Mouse (Mus musculus) liver, embryonic 13.5 days (tissue): ENCODE results near the gene Ly6g6d. TPM values are rescaled to one million over a fixed set of nuclear protein-coding genes. Genes with fewer than 3 reads are reported as not detected.
A peak's percentile ranks its signal among the peaks of the same experiment; 100 is the strongest.
"Not testable (repeated sequence)": the region's sequence is repeated elsewhere in the genome, so short reads cannot be mapped to it uniquely, and the experiment has no call there.

Source experiments
- ATAC-seq: fragments of 200-750 bp; cut with Nextera tagmentation; 2 replicates; pipeline ENCODE4 v1.8.0; 2017; ENCODE audit warnings: low read depth, mild to moderate bottlenecking, moderate number of reproducible peaks, moderate library complexity
- DNase-seq: peaks from one replicate; pipeline ENCODE4 v3.0.0; 2022
- H3K27ac ChIP-seq: fragments of 300-500 bp; sonication (generic); 2 replicates; pipeline ENCODE4 v1.5.1; 2015; ENCODE audit warnings: moderate library complexity, mild to moderate bottlenecking, inconsistent platforms
- H3K27me3 ChIP-seq: fragments of 300-500 bp; sonication (generic); 2 replicates; pipeline ENCODE4 v1.6.1; 2015; ENCODE audit warnings: mild to moderate bottlenecking, inconsistent platforms
- H3K36me3 ChIP-seq: fragments of 300-500 bp; sonication (generic); 2 replicates; pipeline ENCODE4 v1.6.1; 2015; ENCODE audit warnings: mild to moderate bottlenecking, inconsistent platforms
- H3K4me1 ChIP-seq: fragments of 300-500 bp; sonication (generic); replicated peaks from 2 replicates; pipeline ENCODE4 v1.6.1; 2015; ENCODE audit warnings: inconsistent platforms
- H3K4me2 ChIP-seq: fragments of 300-500 bp; sonication (generic); 2 replicates; pipeline ENCODE4 v1.6.1; 2015; ENCODE audit warnings: inconsistent platforms, mild to moderate bottlenecking, moderate library complexity
- H3K4me3 ChIP-seq: fragments of 300-500 bp; sonication (generic); replicated peaks from 2 replicates; pipeline ENCODE4 v1.5.1; 2015; ENCODE audit warnings: mild to moderate bottlenecking, inconsistent platforms
- H3K9ac ChIP-seq: fragments of 300-500 bp; sonication (generic); 2 replicates; pipeline ENCODE4 v1.6.1; 2015; ENCODE audit warnings: mild to moderate bottlenecking, inconsistent platforms
- H3K9me3 ChIP-seq: fragments of 300-500 bp; sonication (generic); replicated peaks from 2 replicates; pipeline ENCODE4 v1.6.1; 2016; ENCODE audit warnings: inconsistent platforms
- WGBS: fragments of 180-500 bp; shearing (Covaris S2); methylation state at CpG from one replicate; pipeline ENCODE4 v1.1.7; 2015; ENCODE audit not compliant: insufficient replicate concordance; 5-methylcytosine and 5-hydroxymethylcytosine counted together
- polyA plus RNA-seq: library from polyadenylated mRNA; unstranded; fragments of >200 nt; fragmentation: Nextera tagmentation; extraction: Ambion mirVana; gene quantifications from 2 replicates; pipeline ENCODE4 v1.2.1, GENCODE M21; 2015

The Ly6g6d gene
- polyA plus RNA-seq, 1 experiment from 2014 or later, result 0.47 TPM

- Histone ChIP-seq H3K4me2 (peak overlapping the region; percentile 100), H3K36me3 (no peaks in the 10 kb centered on the region), H3K4me1 (peaks cover 82% of the 10 kb centered on the region), H3K9me3 (no peaks in the 10 kb centered on the region), H3K4me3 (peak overlapping the region; percentile 75), H3K27me3 (no peaks in the 10 kb centered on the region), H3K9ac (peak overlapping the region; percentile 95), H3K27ac (peak overlapping the region; percentile 97)
- DNase-seq, result no peak
- WGBS, result 3% methylated on average over 48 of the region's 48 CpGs
- ATAC-seq, result no peak
These were observed 31.8 kb downstream of the Ly6g6d start for GRCm38 (mm10) chr17:35045807-35046680.

- ATAC-seq, result peak; percentile 55
- peak overlapping the region; percentile 95 for H3K9ac ChIP-seq
- peak overlapping the region; percentile 75 for H3K4me3 ChIP-seq
- peak; percentile 63 for DNase-seq
- peak overlapping the region; percentile 100 for H3K4me2 ChIP-seq
- WGBS, result 19% methylated on average over 7 of the region's 7 CpGs
- H3K4me1 ChIP-seq, result peaks cover 83% of the 10 kb centered on the region
- H3K27me3 ChIP-seq, result no peaks in the 10 kb centered on the region
- H3K36me3 ChIP-seq, result no peaks in the 10 kb centered on the region
- H3K27ac ChIP-seq, result peak overlapping the region; percentile 97
- H3K9me3 ChIP-seq, result no peaks in the 10 kb centered on the region
These were observed 32.7 kb downstream of the Ly6g6d start for GRCm38 (mm10) chr17:35044904-35045806.

- no peaks in the 10 kb centered on the region for H3K27me3 ChIP-seq
- H3K36me3 ChIP-seq, result no peaks in the 10 kb centered on the region
- no peak for DNase-seq
- WGBS, result 68% methylated on average over 4 of the region's 4 CpGs
- H3K27ac ChIP-seq, result peak overlapping the region; percentile 97
- no peak for ATAC-seq
- no peak overlapping the region for H3K4me2 ChIP-seq
- H3K9ac ChIP-seq, result peak overlapping the region; percentile 0; the same call in 1 of the 2 replicates
- H3K4me1 ChIP-seq, result peaks cover 80% of the 10 kb centered on the region
- H3K4me3 ChIP-seq, result no peak overlapping the region
- no peaks in the 10 kb centered on the region for H3K9me3 ChIP-seq
These were observed 34.1 kb downstream of the Ly6g6d start for GRCm38 (mm10) chr17:35043794-35044193.

GRCm38 (mm10) chr17:35039121-35039873 is 38.6 kb downstream of the Ly6g6d start:
- Histone ChIP-seq H3K9ac (no peak overlapping the region), H3K4me3 (no peak overlapping the region), H3K27me3 (no peaks in the 10 kb centered on the region), H3K27ac (no peak overlapping the region), H3K4me2 (no peak overlapping the region), H3K36me3 (no peaks in the 10 kb centered on the region), H3K9me3 (no peaks in the 10 kb centered on the region), H3K4me1 (peaks cover 45% of the 10 kb centered on the region)
- 80% methylated on average over 11 of the region's 11 CpGs for WGBS
- no peak for ATAC-seq
- no peak for DNase-seq

DNA sequence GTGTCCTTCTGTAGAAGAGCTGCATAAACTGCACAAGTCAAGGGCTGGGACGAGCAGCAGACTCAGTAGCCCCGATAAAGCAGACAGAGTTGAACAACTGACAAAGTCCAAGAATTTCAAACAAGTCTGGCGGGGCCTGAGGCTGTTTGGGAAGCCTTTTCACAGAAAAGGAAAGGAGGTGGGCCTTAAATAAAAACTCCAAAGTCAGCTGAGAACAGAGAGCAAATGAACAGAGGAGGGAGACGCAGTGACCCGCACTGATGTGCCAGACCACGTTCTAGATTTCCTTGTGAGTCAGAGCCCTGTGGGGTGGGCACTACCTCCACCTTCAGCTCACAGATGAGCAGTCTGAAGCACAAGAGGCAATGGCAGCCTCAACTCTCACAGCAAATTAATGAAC is 43.0 kb downstream of the Ly6g6d start:
- Histone ChIP-seq H3K36me3 (no peaks in the 10 kb centered on the region), H3K4me2 (no peak overlapping the region), H3K9me3 (no peaks in the 10 kb centered on the region), H3K4me3 (no peak overlapping the region), H3K27me3 (no peaks in the 10 kb centered on the region), H3K9ac (no peak overlapping the region; the same call in 1 of the 2 replicates), H3K4me1 (peaks cover 42% of the 10 kb centered on the region), H3K27ac (no peak overlapping the region; the same call in 1 of the 2 replicates)
- no peak for DNase-seq
- no peak for ATAC-seq
- 62% methylated on average over 6 of the region's 6 CpGs for WGBS

- not testable (repeated sequence) for H3K4me2 ChIP-seq, H3K27me3 ChIP-seq, ATAC-seq, DNase-seq, H3K27ac ChIP-seq, H3K9ac ChIP-seq, H3K4me3 ChIP-seq, H3K36me3 ChIP-seq, H3K9me3 ChIP-seq
- 62% methylated on average over 1 of the region's 1 CpGs for WGBS
- peaks cover 45% of the 10 kb centered on the region for H3K4me1 ChIP-seq
These were observed 44.2 kb downstream of the Ly6g6d start for GRCm38 (mm10) chr17:35033703-35034102.

DNA sequence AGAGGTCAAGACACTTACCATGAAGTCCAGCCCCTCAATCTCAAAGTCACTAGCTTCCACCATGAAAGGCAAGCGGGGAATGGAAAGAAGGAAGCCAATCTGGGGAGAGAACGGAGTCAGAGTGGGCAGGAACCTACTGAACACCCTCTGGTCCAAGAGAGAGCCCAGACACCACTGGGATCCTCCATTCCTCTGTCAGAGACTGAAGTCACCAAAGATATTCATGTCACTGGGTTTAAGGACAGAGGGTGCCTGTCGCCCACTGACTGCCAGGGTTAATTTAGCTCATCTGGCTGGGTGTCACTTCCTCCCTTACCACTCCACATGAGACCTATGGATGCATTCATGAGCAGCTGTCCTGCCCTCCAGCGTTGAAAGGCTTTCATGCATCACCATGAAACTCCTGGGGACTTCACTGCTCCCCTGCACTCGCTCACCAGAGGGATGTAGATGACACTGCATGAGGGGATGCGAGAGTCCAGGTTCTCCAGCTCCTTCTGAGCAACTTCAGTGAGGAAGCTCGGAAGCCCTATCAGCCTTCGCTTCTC is 45.5 kb downstream of the Ly6g6d start:
- Histone ChIP-seq H3K9me3 (no peaks in the 10 kb centered on the region), H3K4me3 (no peak overlapping the region), H3K4me2 (no peak overlapping the region), H3K27me3 (no peaks in the 10 kb centered on the region), H3K4me1 (peaks cover 58% of the 10 kb centered on the region), H3K36me3 (no peaks in the 10 kb centered on the region), H3K9ac (no peak overlapping the region), H3K27ac (no peak overlapping the region)
- DNase-seq (no peak), ATAC-seq (no peak)
- WGBS, result 63% methylated on average over 8 of the region's 8 CpGs

GRCm38 (mm10) chr17:35031880-35032279 is 46.0 kb downstream of the Ly6g6d start:
- 54% methylated on average over 7 of the region's 7 CpGs for WGBS
- no peak overlapping the region for H3K27ac ChIP-seq

DNA sequence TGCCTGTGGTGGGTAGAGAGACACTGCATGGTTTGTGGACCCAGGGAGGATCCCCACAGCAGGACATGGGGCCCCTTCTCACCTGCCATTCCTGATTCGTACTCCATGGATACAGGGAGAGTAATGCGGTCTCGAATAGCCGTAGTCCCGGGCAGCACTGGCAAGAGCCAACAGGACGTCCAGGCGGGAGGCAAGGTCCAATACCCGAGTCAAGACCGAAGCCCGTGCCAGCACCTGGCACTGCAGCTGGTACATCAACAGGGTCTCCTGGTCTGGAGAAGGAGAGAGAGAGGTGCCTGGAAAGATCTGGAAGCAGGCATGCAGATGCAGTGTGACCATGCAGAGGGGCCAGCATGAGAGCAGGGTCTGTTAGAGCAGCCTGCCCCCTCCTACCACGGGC is 46.6 kb downstream of the Ly6g6d start:
- H3K36me3 ChIP-seq, result no peaks in the 10 kb centered on the region
- no peak overlapping the region for H3K27ac ChIP-seq
- no peak overlapping the region for H3K4me2 ChIP-seq
- ATAC-seq (no peak), DNase-seq (no peak)
- no peaks in the 10 kb centered on the region for H3K27me3 ChIP-seq
- H3K9ac ChIP-seq, result no peak overlapping the region
- peaks cover 62% of the 10 kb centered on the region for H3K4me1 ChIP-seq
- 82% methylated on average over 11 of the region's 11 CpGs for WGBS
- H3K4me3 ChIP-seq, result no peak overlapping the region
- H3K9me3 ChIP-seq, result no peaks in the 10 kb centered on the region

More at GRCm38 (mm10) chr17:35031880-35032279, 46.0 kb downstream of the Ly6g6d start:
- no peaks in the 10 kb centered on the region for H3K9me3 ChIP-seq
- no peaks in the 10 kb centered on the region for H3K27me3 ChIP-seq
- no peaks in the 10 kb centered on the region for H3K36me3 ChIP-seq
- peaks cover 61% of the 10 kb centered on the region for H3K4me1 ChIP-seq
- H3K9ac ChIP-seq, result no peak overlapping the region
- no peak for ATAC-seq
- no peak overlapping the region for H3K4me2 ChIP-seq
- H3K4me3 ChIP-seq, result no peak overlapping the region
- DNase-seq, result no peak

- no peaks in the 10 kb centered on the region for H3K36me3 ChIP-seq
- H3K9me3 ChIP-seq, result no peaks in the 10 kb centered on the region
- H3K4me1 ChIP-seq, result peaks cover 73% of the 10 kb centered on the region
- no peaks in the 10 kb centered on the region for H3K27me3 ChIP-seq
- DNase-seq (no peak), ATAC-seq (no peak)
- H3K9ac ChIP-seq, result no peak overlapping the region
- H3K4me3 ChIP-seq, result no peak overlapping the region
- 44% methylated on average over 19 of the region's 19 CpGs for WGBS
- H3K27ac ChIP-seq, result no peak overlapping the region
- 0 out of 2 replicates have a peak overlapping the region, but pooled peaks have one; percentile 1 for H3K4me2 ChIP-seq
These were observed 48.0 kb downstream of the Ly6g6d start for GRCm38 (mm10) chr17:35029691-35030532.
